Comparison of ENCODE assay signal across 17 mouse cellular contexts in genomic region chr1:168066810-168067209, GRCm38 (mm10).
DNase-seq lines count a peak whose midpoint lies in the region; ATAC-seq and TF ChIP-seq lines count a peak whose summit lies in the region.
"Had no signal": no experiment of that assay in that cellular context is flagged by ENCODE, and none has a peak within 500 bp of the region (broad histone marks: within the 10 kb centered on the region; RNA-seq: fewer than 3 reads in every experiment).

No protein-coding gene starts in this region.

- no peak for DNase-seq in hindbrain, embryonic 10.5 days (ENCODE audit: low spot score)
- DNase-seq in lung, postnatal 0 days (ENCODE audit: low spot score), result peak; percentile 89
- DNase-seq in lung, adult 2 months, result no peak
- DNase-seq in layer of hippocampus, adult 8-10 months (ENCODE audit: low spot score in 2 of 2), result no peak
- DNase-seq: cerebellum, postnatal 14 days; kidney, postnatal 25 days; layer of hippocampus, adult 9-11 months; liver, embryonic 13.5 days; spleen, adult 18-20 months had no signal

- no peaks in the 10 kb centered on the region for H3K9me3 ChIP-seq in hindbrain, embryonic 16.5 days (ENCODE audit: control insufficient read depth, low read length)
- no peaks in the 10 kb centered on the region for H3K9me3 ChIP-seq in hindbrain, embryonic 10.5 days
- H3K9me3 ChIP-seq in lung, postnatal 0 days (ENCODE audit: low read length), result no peaks in the 10 kb centered on the region
- H3K9me3 ChIP-seq in neural tube, embryonic 14.5 days (ENCODE audit: control insufficient read depth, low read length), result no peaks in the 10 kb centered on the region
- H3K9me3 ChIP-seq in stomach, embryonic 16.5 days (replicated peaks; ENCODE audit: control insufficient read depth, low read length), result no peaks in the 10 kb centered on the region
- H3K9me3 ChIP-seq: limb, embryonic 12.5 days; liver, embryonic 13.5 days; midbrain, embryonic 13.5 days had no signal

- ATAC-seq in hindbrain, embryonic 16.5 days, result no peak
- peak; percentile 82 for ATAC-seq in lung, postnatal 0 days
- peak; percentile 24; the same call in 1 of the 2 replicates for ATAC-seq in neural tube, embryonic 14.5 days (ENCODE audit: low read depth)
- ATAC-seq in stomach, embryonic 16.5 days (ENCODE audit: insufficient read depth, low FRiP score), result no peak
- ATAC-seq: midbrain, embryonic 13.5 days had no signal

- 0 out of 2 replicates have a peak overlapping the region, but pooled peaks have one; percentile 3 for H3K27ac ChIP-seq in hindbrain, embryonic 16.5 days (ENCODE audit: low read depth, low read length)
- no peak overlapping the region for H3K27ac ChIP-seq in hindbrain, embryonic 10.5 days
- peak overlapping the region; percentile 74 for H3K27ac ChIP-seq in lung, postnatal 0 days (ENCODE audit: low read length)
- H3K27ac ChIP-seq in neural tube, embryonic 14.5 days (ENCODE audit: low read depth, low read length), result no peak overlapping the region
- peak overlapping the region; percentile 61; the same call in 1 of the 2 replicates for H3K27ac ChIP-seq in stomach, embryonic 16.5 days (ENCODE audit: low read length)
- H3K27ac ChIP-seq: limb, embryonic 12.5 days; liver, embryonic 13.5 days; macrophage; midbrain, embryonic 13.5 days had no signal

- no peak overlapping the region for H3K9ac ChIP-seq in hindbrain, embryonic 16.5 days (ENCODE audit: low read depth, low read length)
- no peak overlapping the region for H3K9ac ChIP-seq in lung, postnatal 0 days (replicated peaks; ENCODE audit: low read depth)
- no peak overlapping the region for H3K9ac ChIP-seq in neural tube, embryonic 14.5 days (replicated peaks; ENCODE audit: low read depth, low read length)
- H3K9ac ChIP-seq in stomach, embryonic 16.5 days (ENCODE audit: low read length), result no peak overlapping the region
- H3K9ac ChIP-seq: limb, embryonic 12.5 days; liver, embryonic 13.5 days; midbrain, embryonic 13.5 days had no signal

- H3K4me2 ChIP-seq in hindbrain, embryonic 16.5 days (ENCODE audit: low read length), result no peak overlapping the region
- no peak overlapping the region for H3K4me2 ChIP-seq in lung, postnatal 0 days (replicated peaks; ENCODE audit: low read depth, low read length)
- no peak overlapping the region for H3K4me2 ChIP-seq in neural tube, embryonic 14.5 days (ENCODE audit: low read depth, low read length)
- H3K4me2 ChIP-seq in stomach, embryonic 16.5 days (ENCODE audit: low read depth, low read length), result no peak overlapping the region
- H3K4me2 ChIP-seq: heart, embryonic 11.5 days; limb, embryonic 12.5 days; liver, embryonic 13.5 days; midbrain, embryonic 13.5 days had no signal

- 70% methylated on average over 6 of the region's 6 CpGs for WGBS in hindbrain, embryonic 16.5 days
- WGBS in hindbrain, embryonic 10.5 days, result 82% methylated on average over 6 of the region's 6 CpGs
- 37% methylated on average over 6 of the region's 6 CpGs for WGBS in lung, postnatal 0 days
- WGBS in lung, adult 2 months, result 52% methylated on average over 6 of the region's 6 CpGs
- 65% methylated on average over 6 of the region's 6 CpGs for WGBS in neural tube, embryonic 14.5 days
- 63% methylated on average over 6 of the region's 6 CpGs for WGBS in stomach, embryonic 16.5 days

- no peak for TF ChIP-seq CTCF in lung, postnatal 0 days (IDR thresholded peaks at IDR 0.05)
- no peak for TF ChIP-seq CTCF in lung, adult 2 months (IDR thresholded peaks at IDR 0.05; ENCODE audit: insufficient read depth, low read length)

- H3K36me3 ChIP-seq in hindbrain, embryonic 16.5 days (ENCODE audit: control insufficient read depth, insufficient read depth, low read length), result no peaks in the 10 kb centered on the region
- H3K36me3 ChIP-seq in hindbrain, embryonic 10.5 days, result no peaks in the 10 kb centered on the region
- no peaks in the 10 kb centered on the region for H3K36me3 ChIP-seq in lung, postnatal 0 days (ENCODE audit: insufficient read depth, low read length)
- H3K36me3 ChIP-seq in neural tube, embryonic 14.5 days (ENCODE audit: control insufficient read depth, insufficient read depth, low read length), result no peaks in the 10 kb centered on the region
- no peaks in the 10 kb centered on the region for H3K36me3 ChIP-seq in stomach, embryonic 16.5 days (ENCODE audit: control insufficient read depth, insufficient read depth, low read length)
- H3K36me3 ChIP-seq: limb, embryonic 12.5 days; liver, embryonic 13.5 days; midbrain, embryonic 13.5 days had no signal

- H3K4me3 ChIP-seq in hindbrain, embryonic 16.5 days (ENCODE audit: low read length), result no peak overlapping the region
- H3K4me3 ChIP-seq in hindbrain, embryonic 10.5 days, result no peak overlapping the region
- H3K4me3 ChIP-seq in lung, postnatal 0 days (ENCODE audit: low read depth, low read length), result no peak overlapping the region
- H3K4me3 ChIP-seq in lung, adult 2 months (replicated peaks; ENCODE audit: extremely low read depth, low read depth, low read length), result no peak overlapping the region
- no peak overlapping the region for H3K4me3 ChIP-seq in neural tube, embryonic 14.5 days (ENCODE audit: low read depth, low read length)
- H3K4me3 ChIP-seq in stomach, embryonic 16.5 days (replicated peaks; ENCODE audit: low read length), result no peak overlapping the region
- H3K4me3 ChIP-seq: limb, embryonic 12.5 days; liver, embryonic 13.5 days; midbrain, embryonic 13.5 days; myocyte had no signal

- no peaks in the 10 kb centered on the region for H3K27me3 ChIP-seq in hindbrain, embryonic 16.5 days (replicated peaks; ENCODE audit: control insufficient read depth, insufficient read depth, low read length)
- no peaks in the 10 kb centered on the region for H3K27me3 ChIP-seq in hindbrain, embryonic 10.5 days (ENCODE audit: insufficient read depth, poor library complexity, severe bottlenecking)
- no peaks in the 10 kb centered on the region for H3K27me3 ChIP-seq in lung, postnatal 0 days (replicated peaks; ENCODE audit: insufficient read depth, low read length)
- no peaks in the 10 kb centered on the region for H3K27me3 ChIP-seq in neural tube, embryonic 14.5 days (ENCODE audit: control insufficient read depth, insufficient read depth, low read length)
- no peaks in the 10 kb centered on the region for H3K27me3 ChIP-seq in stomach, embryonic 16.5 days (ENCODE audit: control insufficient read depth, insufficient read depth, low read length)
- H3K27me3 ChIP-seq: limb, embryonic 12.5 days; liver, embryonic 13.5 days; midbrain, embryonic 13.5 days had no signal

- H3K4me1 ChIP-seq in hindbrain, embryonic 16.5 days (ENCODE audit: control insufficient read depth, insufficient read depth, low read depth, low read length), result peaks cover 4% of the 10 kb centered on the region
- peaks cover 6% of the 10 kb centered on the region; the same call in 1 of the 2 replicates for H3K4me1 ChIP-seq in hindbrain, embryonic 10.5 days (replicated peaks)
- no peaks in the 10 kb centered on the region for H3K4me1 ChIP-seq in lung, postnatal 0 days (ENCODE audit: insufficient read depth, low read depth, low read length)
- no peaks in the 10 kb centered on the region; the same call in 1 of the 2 replicates for H3K4me1 ChIP-seq in lung, adult 2 months (ENCODE audit: control insufficient read depth, insufficient read depth, low read length)
- peaks cover 9% of the 10 kb centered on the region; the same call in 1 of the 2 replicates for H3K4me1 ChIP-seq in neural tube, embryonic 14.5 days (ENCODE audit: control insufficient read depth, insufficient read depth, low read length)
- H3K4me1 ChIP-seq in stomach, embryonic 16.5 days (ENCODE audit: control insufficient read depth, insufficient read depth, low read length), result no peaks in the 10 kb centered on the region; the same call in 1 of the 2 replicates
- H3K4me1 ChIP-seq: limb, embryonic 12.5 days; liver, embryonic 13.5 days had no signal

- TF ChIP-seq POLR2A in lung, adult 2 months (IDR thresholded peaks at IDR 0.05; ENCODE audit: borderline replicate concordance, extremely low read depth, low read depth, low read length), result no peak

- TF ChIP-seq EP300 in lung, postnatal 0 days (IDR thresholded peaks at IDR 0.05), result peak; percentile 93

Comparison
In these comparisons a context has a peak if more than half of its experiments do, and no peak if none do; other contexts are left out.
1. H3K27ac ChIP-seq: peak in hindbrain, embryonic 16.5 days (single experiment), lung, postnatal 0 days (single experiment) and stomach, embryonic 16.5 days (single experiment); none in hindbrain, embryonic 10.5 days (single experiment) and neural tube, embryonic 14.5 days (single experiment).
2. ATAC-seq: peak in lung, postnatal 0 days (single experiment) and neural tube, embryonic 14.5 days (single experiment); none in hindbrain, embryonic 16.5 days (single experiment) and stomach, embryonic 16.5 days (single experiment).